Mouse (Mus musculus): ENCODE measurements around the gene Aifm3. TPM values are rescaled to one million over a fixed set of nuclear protein-coding genes. Genes with fewer than 3 reads are reported as not detected.

Gene Aifm3
- polyA plus RNA-seq, 1 experiment from 2014 or later, result 0.99 TPM

- TF ChIP-seq CTCF (IDR thresholded peaks at IDR 0.05), result no peak
- POLR2A ChIA-PET, result interaction anchor here (1.3 to 1.9 kb wide), 2 partner anchors 55 to 69 kb away, joined by 3 to 8 read pairs; partner anchors contain the start of genes Pi4ka and Snap29
- DNase-seq (ENCODE audit: low read depth, low spot score) (no peak), ATAC-seq (no peak)
- in situ Hi-C loops (cut with MboI; ENCODE audit: low pct_unique_long_range_greater_than_20kb), result no loop called here
- CTCF ChIA-PET, result interaction anchor here (1.2 to 5.2 kb wide), 8 partner anchors 11 to 55 kb away, joined by 3 to 23 read pairs (median 8); partner anchors contain the start of genes Aifm3 and Lztr1
- no peaks in the 10 kb centered on the region for H3K27me3 ChIP-seq
Measured at GRCm38 (mm10) chr16:17474761-17475160, 14.7 kb upstream of the Aifm3 start.

GRCm38 (mm10) chr16:17475326-17475725 is 14.1 kb upstream of the Aifm3 start:
- ChIA-PET POLR2A (interaction anchor here (1.3 kb wide), 1 partner anchor 70 kb away, joined by 3 read pairs; the partner anchor contains the start of genes Pi4ka and Snap29), CTCF (interaction anchor here (1.1 to 5.2 kb wide), 4 partner anchors 10 to 62 kb away, joined by 3 to 23 read pairs (median 4); partner anchors contain the start of gene Lztr1)
- TF ChIP-seq CTCF (IDR thresholded peaks at IDR 0.05), result no peak
- in situ Hi-C loops (cut with MboI; ENCODE audit: low pct_unique_long_range_greater_than_20kb), result no loop called here
- ATAC-seq (no peak), DNase-seq (ENCODE audit: low read depth, low spot score) (no peak)
- H3K27me3 ChIP-seq, result no peaks in the 10 kb centered on the region

GRCm38 (mm10) chr16:17478331-17478943 is 11.0 kb upstream of the Aifm3 start:
- no peak for TF ChIP-seq CTCF (IDR thresholded peaks at IDR 0.05)
- in situ Hi-C loops (cut with MboI; ENCODE audit: low pct_unique_long_range_greater_than_20kb), result no loop called here
- ATAC-seq, result no peak
- POLR2A ChIA-PET, result no interaction called here
- no peaks in the 10 kb centered on the region for H3K27me3 ChIP-seq
- no peak for DNase-seq (ENCODE audit: low read depth, low spot score)
- CTCF ChIA-PET, result no interaction called here

GRCm38 (mm10) chr16:17481465-17481864 is 7.9 kb upstream of the Aifm3 start:
- ATAC-seq (no peak), DNase-seq (ENCODE audit: low read depth, low spot score) (no peak)
- in situ Hi-C loops (cut with MboI; ENCODE audit: low pct_unique_long_range_greater_than_20kb), result no loop called here
- no peaks in the 10 kb centered on the region for H3K27me3 ChIP-seq
- TF ChIP-seq CTCF (IDR thresholded peaks at IDR 0.05), result no peak
- CTCF ChIA-PET, result interaction anchor here (1.1 kb wide), 1 partner anchor 10 kb away, joined by 4 read pairs; no protein-coding TSS in a partner anchor
- POLR2A ChIA-PET, result no interaction called here

DNA sequence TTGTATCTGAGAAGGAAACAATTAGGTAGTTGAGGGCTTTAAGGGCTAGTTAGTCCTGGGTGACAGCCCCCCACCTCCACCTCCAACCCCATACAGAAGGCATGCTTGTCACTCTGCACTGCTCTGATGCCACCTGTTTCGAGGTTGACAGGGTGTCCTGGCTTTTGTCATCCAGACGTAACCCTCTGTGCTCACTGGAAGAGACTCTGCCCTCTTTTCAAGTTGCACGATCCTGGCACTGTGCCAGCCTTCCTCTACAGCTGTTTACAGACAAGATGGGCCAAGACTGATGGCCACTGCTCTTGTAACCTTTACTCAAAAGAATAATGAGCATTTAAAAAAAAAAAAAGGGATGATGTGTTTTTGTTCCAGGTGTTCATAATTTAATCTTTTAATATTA is 2.9 kb upstream of the Aifm3 start:
- no peak for DNase-seq (ENCODE audit: low read depth, low spot score)

GRCm38 (mm10) chr16:17488478-17489468 is 638 bp upstream of the Aifm3 start:
- DNase-seq (ENCODE audit: low read depth, low spot score) (no peak), ATAC-seq (no peak)
- H3K27me3 ChIP-seq, result no peaks in the 10 kb centered on the region
- ChIA-PET POLR2A (no interaction called here), CTCF (interaction anchor here (1.3 to 2.2 kb wide), 2 partner anchors 15 to 16 kb away, joined by 3 to 8 read pairs; no protein-coding TSS in a partner anchor)
- no peak for TF ChIP-seq CTCF (IDR thresholded peaks at IDR 0.05)
- in situ Hi-C loops (cut with MboI; ENCODE audit: low pct_unique_long_range_greater_than_20kb), result no loop called here

More for the DNA sequence above, 2.9 kb upstream of the Aifm3 start:
- ChIA-PET POLR2A (no interaction called here), CTCF (interaction anchor here (1.1 kb wide), 1 partner anchor 13 kb away, joined by 3 read pairs; no protein-coding TSS in a partner anchor)
- ATAC-seq, result no peak
- no peaks in the 10 kb centered on the region for H3K27me3 ChIP-seq
- in situ Hi-C loops (cut with MboI; ENCODE audit: low pct_unique_long_range_greater_than_20kb), result no loop called here
- no peak for TF ChIP-seq CTCF (IDR thresholded peaks at IDR 0.05)

- no peaks in the 10 kb centered on the region for H3K27me3 ChIP-seq
- DNase-seq (ENCODE audit: low read depth, low spot score) (no peak), ATAC-seq (no peak)
- ChIA-PET POLR2A (no interaction called here), CTCF (interaction anchor here (1.2 kb wide), 1 partner anchor 19 kb away, joined by 3 read pairs; no protein-coding TSS in a partner anchor)
- TF ChIP-seq CTCF (IDR thresholded peaks at IDR 0.05), result no peak
- in situ Hi-C loops (cut with MboI; ENCODE audit: low pct_unique_long_range_greater_than_20kb), result no loop called here
Measured at GRCm38 (mm10) chr16:17491154-17491553, 1.7 kb downstream of the Aifm3 start.

- DNase-seq (ENCODE audit: low read depth, low spot score) (no peak), ATAC-seq (no peak)
- H3K27me3 ChIP-seq, result no peaks in the 10 kb centered on the region
- CTCF ChIA-PET, result interaction anchor here (1.2 kb wide), 1 partner anchor 18 kb away, joined by 3 read pairs; no protein-coding TSS in a partner anchor
- POLR2A ChIA-PET, result no interaction called here
- in situ Hi-C loops (cut with MboI; ENCODE audit: low pct_unique_long_range_greater_than_20kb), result no loop called here
- TF ChIP-seq CTCF (IDR thresholded peaks at IDR 0.05), result no peak
Measured at GRCm38 (mm10) chr16:17491896-17492561, 2.6 kb downstream of the Aifm3 start.

DNA sequence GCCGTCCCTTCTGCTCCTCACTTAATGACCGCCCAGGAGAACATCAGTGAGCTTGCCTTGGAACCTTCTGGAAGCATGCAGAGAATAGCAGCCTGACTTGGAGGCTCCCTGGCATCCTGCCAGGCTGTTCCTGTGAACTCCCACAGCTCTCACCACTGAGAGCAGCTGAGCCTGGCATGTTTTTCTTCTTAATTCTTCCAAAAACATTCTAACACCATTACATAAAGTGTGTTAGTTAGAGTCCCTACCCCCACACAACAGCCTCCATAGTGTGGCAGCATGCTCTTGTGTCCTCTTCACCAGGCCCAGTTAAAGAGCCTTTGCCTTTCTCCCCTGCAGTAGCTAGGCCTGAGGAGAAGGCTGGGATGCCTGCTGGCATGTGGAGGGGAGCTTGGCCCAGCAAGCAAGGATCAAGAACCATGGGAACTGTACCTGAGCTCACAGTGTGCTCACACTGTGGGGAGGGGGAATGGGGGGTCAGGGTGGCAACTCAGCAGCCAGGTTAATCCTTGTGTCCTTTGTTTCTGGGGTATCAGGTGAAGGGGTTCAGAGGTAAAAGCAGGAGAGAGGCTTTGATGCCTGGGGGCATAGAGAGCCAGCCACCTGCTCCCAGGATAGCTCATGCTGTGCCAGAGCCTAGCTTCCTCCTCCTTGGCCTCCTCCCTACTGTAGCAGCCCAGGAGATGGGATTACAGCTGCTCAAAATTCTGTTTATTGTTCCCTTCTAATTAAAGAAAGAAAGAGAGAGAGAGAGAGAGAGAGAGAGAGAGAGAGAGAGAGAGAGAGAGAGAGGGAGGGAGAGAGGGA is 7.3 kb downstream of the Aifm3 start:
- ATAC-seq, result no peak
- in situ Hi-C loops (cut with MboI; ENCODE audit: low pct_unique_long_range_greater_than_20kb), result no loop called here
- peak; percentile 49 for DNase-seq (ENCODE audit: low read depth, low spot score)
- POLR2A ChIA-PET, result interaction anchor here (2.2 kb wide), 1 partner anchor 11 kb away, joined by 6 read pairs; no protein-coding TSS in a partner anchor
- CTCF ChIA-PET, result interaction anchor here (0.6 to 1.6 kb wide), 3 partner anchors 9 to 32 kb away, joined by 4 to 5 read pairs (median 4); no protein-coding TSS in a partner anchor
- TF ChIP-seq CTCF (IDR thresholded peaks at IDR 0.05), result no peak
- no peaks in the 10 kb centered on the region for H3K27me3 ChIP-seq
